Mouse (Mus musculus) thymus, postnatal 4 days (tissue): ENCODE results near the gene Nap1l4.
A peak's percentile ranks its signal among the peaks of the same experiment; 100 is the strongest.

ENCODE experiments used
- DNase-seq: peaks from one replicate; pipeline ENCODE4 v3.0.0; 2021

The Nap1l4 gene

DNA sequence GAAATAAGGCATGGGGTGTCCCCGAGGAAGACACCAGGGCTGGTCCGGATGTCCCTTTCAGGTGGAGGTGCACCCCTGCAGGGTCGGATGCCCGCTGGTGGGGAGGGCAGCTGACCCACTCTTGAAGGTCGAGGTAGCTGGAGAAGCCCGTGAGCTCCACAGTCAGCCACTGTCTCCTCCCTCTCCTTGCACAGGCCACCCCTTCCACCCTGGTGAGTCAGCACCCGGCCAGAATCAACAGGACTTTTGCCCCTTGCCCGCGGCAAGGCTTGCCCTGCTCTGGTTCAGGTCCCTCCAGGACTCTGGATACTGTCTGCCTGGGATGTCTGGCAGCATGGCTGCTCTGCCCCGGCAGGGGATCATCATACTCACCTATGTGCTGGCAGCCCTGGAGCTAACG, 73.0 kb downstream of the Nap1l4 start:
- DNase-seq: no peak

GRCm38 (mm10) chr7:143474811-143475210, 74.1 kb downstream of the Nap1l4 start:
- no peak for DNase-seq

GRCm38 (mm10) chr7:143473347-143474101, 75.4 kb downstream of the Nap1l4 start, which contains the start of gene Slc22a18:
Slc22a18 (plus strand) TSS chr7:143473736.
- DNase-seq: no peak

DNA sequence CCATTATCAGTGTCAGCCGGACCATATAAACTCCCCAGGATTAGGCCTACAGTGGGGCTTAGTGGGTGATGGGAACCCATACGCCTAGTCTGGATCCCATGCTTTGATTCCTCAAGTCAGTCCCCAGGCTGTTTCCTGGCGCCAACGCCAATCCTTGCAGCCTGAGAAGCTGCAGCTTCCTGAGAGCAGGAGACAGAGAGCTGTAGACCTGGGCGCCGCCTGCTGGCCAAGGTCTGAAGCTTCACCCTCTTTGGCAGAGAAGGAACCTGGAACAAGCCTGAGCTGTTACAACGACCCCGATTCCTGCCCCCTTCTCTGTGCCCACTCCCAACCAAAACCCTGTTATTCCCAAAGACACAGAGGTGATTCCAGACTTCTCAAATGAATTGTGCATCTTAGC, 79.0 kb downstream of the Nap1l4 start:
- DNase-seq: peak; percentile 90

- DNase-seq: no peak
These were observed 81.2 kb downstream of the Nap1l4 start for GRCm38 (mm10) chr7:143467714-143468113.

DNA sequence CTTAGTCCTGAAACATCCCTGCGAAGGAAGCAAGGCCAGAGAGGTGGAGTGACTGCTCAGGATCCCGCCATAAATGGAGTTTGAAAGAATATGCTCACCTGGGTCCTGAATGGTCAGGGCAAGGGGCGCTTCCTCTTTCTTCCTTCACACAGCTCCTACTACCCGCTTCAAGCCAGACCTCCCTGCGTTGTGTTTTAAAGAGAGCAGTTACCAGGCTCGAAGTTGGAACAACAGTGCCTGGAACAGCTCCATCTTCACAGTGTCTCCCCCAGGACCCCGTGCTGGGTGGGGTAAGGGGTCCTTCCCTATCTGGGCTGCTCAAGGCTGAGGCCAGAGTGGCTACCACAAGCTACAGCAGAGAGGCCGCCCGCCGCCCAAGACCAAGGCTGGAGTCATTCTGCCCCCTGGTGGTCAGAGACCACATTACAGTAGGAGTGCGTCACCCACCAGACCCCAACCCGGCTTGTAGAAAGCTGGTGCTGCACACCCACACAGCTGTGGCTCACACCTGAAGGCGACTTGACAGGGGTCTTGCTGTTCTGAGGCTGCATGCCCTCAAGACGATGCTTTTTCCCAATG, 82.7 kb downstream of the Nap1l4 start:
- DNase-seq: peak; percentile 92

- peak; percentile 77 for DNase-seq
These were observed 83.9 kb downstream of the Nap1l4 start for GRCm38 (mm10) chr7:143464811-143465560.

- peak; percentile 89 for DNase-seq
These were observed 85.0 kb downstream of the Nap1l4 start for GRCm38 (mm10) chr7:143463865-143464415.
